Mouse (Mus musculus): ENCODE data around the gene Qsox2. TPM values are rescaled to one million over a fixed set of nuclear protein-coding genes. Genes with fewer than 3 reads are reported as not detected.

The Qsox2 gene
- polyA plus RNA-seq (2017; shearing (Covaris generic)) = 1 to 10 TPM; 2.0 to 2.6 TPM

GRCm38 (mm10) chr2:26237290-26237782 is at the start of gene Qsox2:
TSS of gene Qsox2 (minus strand) at chr2:26237525.
- ATAC-seq = peak; percentile 65

- no peak for ATAC-seq
Measured at GRCm38 (mm10) chr2:26286391-26286790, 49.1 kb upstream of the Qsox2 start.

- ATAC-seq = no peak
Measured at GRCm38 (mm10) chr2:26285804-26286203, 48.5 kb upstream of the Qsox2 start.

- no peak for ATAC-seq
Measured at GRCm38 (mm10) chr2:26280594-26280993, 43.3 kb upstream of the Qsox2 start.

- ATAC-seq = no peak
Measured at GRCm38 (mm10) chr2:26279712-26280111, 42.4 kb upstream of the Qsox2 start.

- ATAC-seq = no peak
Measured at GRCm38 (mm10) chr2:26273611-26274010, 36.3 kb upstream of the Qsox2 start.

- ATAC-seq = no peak
Measured at GRCm38 (mm10) chr2:26268216-26268615, 30.9 kb upstream of the Qsox2 start.

- no peak for ATAC-seq
Measured at GRCm38 (mm10) chr2:26266066-26266742, 28.9 kb upstream of the Qsox2 start.

GRCm38 (mm10) chr2:26265095-26265494 is 27.8 kb upstream of the Qsox2 start:
- ATAC-seq = no peak

GRCm38 (mm10) chr2:26264646-26265045 is 27.3 kb upstream of the Qsox2 start:
- no peak for ATAC-seq

- ATAC-seq = no peak
Measured at GRCm38 (mm10) chr2:26257315-26258096, 20.2 kb upstream of the Qsox2 start.

GRCm38 (mm10) chr2:26254816-26255215 is 17.5 kb upstream of the Qsox2 start:
- no peak for ATAC-seq

- no peak for ATAC-seq
Measured at GRCm38 (mm10) chr2:26252514-26253206, 15.3 kb upstream of the Qsox2 start.

GRCm38 (mm10) chr2:26247531-26247930 is 10.2 kb upstream of the Qsox2 start:
- no peak for ATAC-seq

- no peak for ATAC-seq
Measured at GRCm38 (mm10) chr2:26240841-26241240, 3.5 kb upstream of the Qsox2 start.

- ATAC-seq = no peak
Measured at GRCm38 (mm10) chr2:26240330-26240729, 3.0 kb upstream of the Qsox2 start.

GRCm38 (mm10) chr2:26236681-26237289 is 540 bp downstream of the Qsox2 start:
- peak; percentile 49 for ATAC-seq

GRCm38 (mm10) chr2:26234771-26235170 is 2.6 kb downstream of the Qsox2 start:
- ATAC-seq = no peak

GRCm38 (mm10) chr2:26234253-26234652 is 3.1 kb downstream of the Qsox2 start:
- no peak for ATAC-seq

GRCm38 (mm10) chr2:26231366-26231765 is 6.0 kb downstream of the Qsox2 start:
- no peak for ATAC-seq

- ATAC-seq = no peak
Measured at GRCm38 (mm10) chr2:26230253-26230652, 7.1 kb downstream of the Qsox2 start.

GRCm38 (mm10) chr2:26227788-26228187 is 9.5 kb downstream of the Qsox2 start:
- ATAC-seq = peak; percentile 32

GRCm38 (mm10) chr2:26225242-26225641 is 12.1 kb downstream of the Qsox2 start:
- ATAC-seq = no peak

All from activated CD4-positive, CD25-positive, alpha-beta regulatory T cell, adult 4 months (primary cell).